Mouse (Mus musculus): Measurements from ENCODE around the gene Izumo1r. TPM values are rescaled to one million over a fixed set of nuclear protein-coding genes. Genes with fewer than 3 reads are reported as not detected.
A peak's percentile ranks its signal among the peaks of the same experiment; 100 is the strongest.
"Not testable (repeated sequence)": the region's sequence is repeated elsewhere in the genome, so short reads cannot be mapped to it uniquely, and the experiment has no call there.

The Izumo1r gene
- total RNA-seq, 2 experiments from 2014 or later: not detected

DNA sequence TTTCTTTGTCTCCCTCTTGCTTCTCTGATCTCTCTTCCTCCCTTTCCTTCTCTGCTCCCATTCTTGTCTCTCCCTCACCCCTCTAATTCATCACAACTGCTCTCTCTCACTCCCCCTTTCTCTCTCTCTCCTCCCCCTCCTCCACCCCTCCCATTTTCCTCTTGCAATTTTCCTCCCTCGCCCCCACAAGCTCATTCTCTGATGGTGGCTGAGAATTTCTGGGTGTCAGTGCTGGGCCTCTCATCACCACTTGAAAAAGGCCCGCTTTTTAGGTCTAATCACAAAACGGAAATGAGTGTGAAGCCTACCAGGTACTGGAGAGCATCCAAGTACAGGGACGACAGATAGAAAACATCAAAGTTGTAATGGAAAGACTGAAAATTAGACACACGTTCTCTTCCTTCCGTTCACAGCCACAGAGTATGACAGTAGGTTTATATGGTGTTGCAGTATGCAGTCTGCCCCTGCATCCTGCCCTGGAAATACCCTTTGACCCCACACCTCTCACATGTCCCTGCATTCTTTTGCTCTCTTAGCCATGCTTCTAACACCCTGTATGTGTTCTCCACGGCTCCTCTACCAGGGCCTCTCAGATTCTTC, 4.2 kb upstream of the Izumo1r start:
- DNase-seq (ENCODE audit: low spot score in 2 of 2): peak; percentile 32 to 74
- intact Hi-C loops (cut with DNase I): loop anchor here (1.0 to 5.0 kb wide), 2 partner anchors 74 to 89 kb away; no protein-coding TSS in a partner anchor

DNA sequence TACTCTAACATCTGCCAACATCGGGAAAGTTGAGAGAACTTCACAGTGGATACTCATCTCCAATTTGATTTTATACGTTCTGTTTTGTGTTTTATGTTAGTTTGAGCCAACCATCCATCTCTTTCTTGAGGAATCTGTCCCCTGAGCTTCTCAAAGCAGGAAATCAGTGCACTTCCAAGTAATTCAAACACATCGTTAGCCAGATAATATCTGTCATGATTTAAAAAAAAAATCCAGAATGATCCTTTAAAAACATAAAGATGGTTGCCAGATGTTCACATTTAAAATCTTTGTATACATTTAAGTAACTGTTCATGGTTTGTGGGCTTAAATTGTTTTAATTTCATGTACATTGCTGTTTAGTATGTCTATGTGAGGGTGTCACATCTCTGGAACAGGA, 2.2 kb upstream of the Izumo1r start:
- DNase-seq (ENCODE audit: low spot score in 2 of 2): no peak
- intact Hi-C loops (cut with DNase I): loop anchor here (5.0 kb wide), 1 partner anchor 76 kb away; no protein-coding TSS in a partner anchor

DNA sequence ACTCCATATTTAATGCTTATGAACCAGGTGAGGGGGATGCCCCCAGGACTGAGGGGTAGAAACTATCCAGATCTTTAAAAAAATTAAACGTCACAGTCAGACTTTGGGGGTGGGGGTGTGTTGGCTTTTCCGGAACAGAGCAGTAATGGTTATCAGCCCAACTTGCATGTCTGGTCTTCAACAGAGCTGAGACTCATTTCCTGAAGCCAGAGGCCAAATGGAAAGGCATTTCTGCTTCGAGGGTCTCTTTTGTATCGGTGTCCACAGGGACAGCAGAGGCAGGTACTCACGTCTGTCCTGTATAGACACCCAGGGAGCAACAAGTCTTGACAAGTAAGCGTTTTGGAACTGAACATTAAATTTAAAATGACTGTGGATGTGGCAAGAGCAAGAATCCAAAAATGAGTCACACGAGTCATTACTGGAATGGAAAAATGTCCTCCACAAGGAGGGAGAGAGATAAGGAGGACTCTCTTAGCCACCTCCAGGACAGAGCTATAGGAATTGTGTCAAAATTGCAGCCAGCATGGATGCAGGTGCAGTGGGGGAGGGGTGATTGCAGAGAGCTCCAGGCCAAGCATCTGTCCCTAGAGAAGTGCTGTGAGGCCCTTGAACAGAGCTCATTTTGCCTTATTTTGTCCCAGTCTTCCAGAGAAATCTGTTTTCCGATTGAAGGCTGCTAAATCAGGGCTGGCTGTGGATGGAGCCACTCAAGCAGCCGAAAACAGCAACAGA, 1.2 kb upstream of the Izumo1r start:
- intact Hi-C loops (cut with DNase I): loop anchor here (5.0 kb wide), 1 partner anchor 77 kb away; no protein-coding TSS in a partner anchor
- DNase-seq (ENCODE audit: low spot score in 2 of 2): peak in 1 of 2 experiments; percentile 47

DNA sequence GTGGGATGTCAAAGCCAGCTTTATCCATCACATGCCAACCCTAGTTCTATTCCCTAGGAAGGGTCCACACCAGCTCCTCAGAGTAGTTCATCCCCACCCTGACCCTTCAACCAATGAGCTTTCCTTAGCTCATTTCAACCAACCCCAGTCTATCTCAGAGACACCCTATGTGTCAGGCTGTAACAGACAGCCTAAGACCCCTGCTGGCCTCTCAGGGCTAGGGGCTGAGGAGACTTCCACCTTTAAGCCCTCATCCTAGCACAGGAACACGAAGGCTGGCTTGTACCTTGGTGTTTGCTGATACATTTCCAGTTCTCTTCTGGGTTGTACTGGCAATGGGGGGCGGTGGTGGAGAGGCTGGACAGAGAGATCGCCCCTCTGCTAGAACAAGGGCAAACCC, 743 bp downstream of the Izumo1r start:
- intact Hi-C loops (cut with DNase I): no loop called here

DNA sequence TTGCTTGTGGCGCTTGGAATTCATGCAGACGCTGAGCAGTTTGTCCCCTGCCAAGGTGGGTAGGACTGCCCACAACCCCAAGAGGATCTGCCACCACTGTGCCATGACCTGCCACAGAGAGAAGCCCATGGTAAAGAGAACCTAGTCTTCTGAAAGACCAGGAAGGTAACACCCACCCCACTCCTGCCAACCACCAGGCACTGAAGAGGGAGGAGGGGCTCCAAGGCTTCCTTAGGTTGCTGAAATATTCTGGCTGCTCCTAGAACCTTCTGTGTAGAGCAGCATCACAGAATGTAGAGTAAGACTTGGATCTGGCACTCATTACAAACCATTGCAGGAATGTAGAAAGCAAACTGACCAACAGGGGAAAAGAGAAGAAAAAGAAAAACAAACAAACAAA, 1.3 kb downstream of the Izumo1r start:
- DNase-seq (ENCODE audit: low spot score in 2 of 2): no peak
- intact Hi-C loops (cut with DNase I): no loop called here

More for the DNA sequence above, 743 bp downstream of the Izumo1r start:
- no peak for DNase-seq (ENCODE audit: low spot score in 2 of 2)

DNA sequence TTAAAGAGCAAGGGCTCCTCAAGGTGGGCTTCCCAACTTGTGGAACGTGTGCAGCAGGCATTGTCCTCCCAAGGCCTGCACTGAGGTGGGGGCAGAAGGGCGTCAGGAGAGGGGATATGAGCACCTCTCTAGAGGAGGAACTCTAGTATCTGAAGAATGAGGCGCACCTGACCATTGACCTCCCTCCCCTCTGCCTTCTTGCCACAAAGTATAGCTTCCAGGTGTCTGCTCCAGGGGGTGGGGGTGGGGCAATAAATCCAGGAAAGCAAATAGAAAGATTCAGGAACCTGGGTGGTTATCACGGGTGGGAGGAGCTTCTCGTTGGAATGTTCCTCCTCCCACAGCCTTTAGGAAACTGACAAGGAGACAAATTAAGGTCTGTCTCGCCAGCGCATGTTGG, 2.0 kb downstream of the Izumo1r start:
- no peak for DNase-seq (ENCODE audit: low spot score in 2 of 2)
- intact Hi-C loops (cut with DNase I): no loop called here

DNA sequence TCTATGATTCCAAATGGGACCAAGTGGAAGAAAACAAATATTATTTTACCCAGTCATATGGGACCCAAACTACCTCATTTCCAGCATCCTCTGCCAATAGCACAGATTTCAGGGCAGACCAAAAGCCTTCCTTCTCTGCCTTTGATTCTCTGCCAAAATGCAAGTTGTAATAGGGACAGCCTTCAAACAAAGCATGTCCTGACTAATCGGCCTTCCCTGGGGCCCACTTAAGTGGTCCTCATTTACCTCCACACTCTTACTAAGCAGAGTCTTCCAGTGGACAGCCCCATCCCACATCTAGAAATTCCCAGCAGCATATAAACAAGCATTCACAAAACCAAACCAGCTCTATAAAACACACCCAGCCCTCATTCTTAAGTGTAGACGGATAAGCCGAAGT, 6.6 kb downstream of the Izumo1r start:
- DNase-seq (ENCODE audit: low spot score in 2 of 2): no peak
- intact Hi-C loops (cut with DNase I): no loop called here

DNA sequence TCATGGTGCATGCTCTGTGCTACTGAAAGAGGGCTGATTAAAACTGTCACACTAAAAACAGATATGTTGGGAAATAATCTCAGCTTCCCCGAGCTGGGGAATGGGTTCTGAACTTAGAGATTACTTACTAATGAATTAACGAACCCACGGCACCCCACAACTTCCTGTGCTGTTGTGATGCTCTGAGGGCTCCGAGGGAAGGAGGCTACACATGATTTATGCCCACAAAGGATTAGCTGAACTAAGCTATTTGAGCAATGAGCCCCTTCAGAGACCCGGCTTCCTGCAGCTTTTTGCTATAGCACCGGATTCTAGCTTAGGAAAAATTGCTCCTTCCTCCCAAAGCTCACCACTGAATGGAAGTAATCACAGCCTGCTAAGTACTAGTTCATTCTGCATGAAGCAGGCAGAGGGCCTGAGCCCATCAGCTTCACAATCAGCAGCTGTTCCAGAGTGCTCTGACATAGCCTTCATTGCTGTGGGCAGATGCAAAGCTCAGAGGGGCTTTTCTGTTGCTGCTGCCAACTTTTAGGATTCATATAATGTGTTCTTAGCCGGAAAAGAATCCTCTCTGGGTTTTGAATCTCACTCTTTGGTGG, 8.4 kb downstream of the Izumo1r start:
- intact Hi-C loops (cut with DNase I): no loop called here
- peak in 1 of 2 experiments; percentile 13 for DNase-seq (ENCODE audit: low spot score in 2 of 2)

DNA sequence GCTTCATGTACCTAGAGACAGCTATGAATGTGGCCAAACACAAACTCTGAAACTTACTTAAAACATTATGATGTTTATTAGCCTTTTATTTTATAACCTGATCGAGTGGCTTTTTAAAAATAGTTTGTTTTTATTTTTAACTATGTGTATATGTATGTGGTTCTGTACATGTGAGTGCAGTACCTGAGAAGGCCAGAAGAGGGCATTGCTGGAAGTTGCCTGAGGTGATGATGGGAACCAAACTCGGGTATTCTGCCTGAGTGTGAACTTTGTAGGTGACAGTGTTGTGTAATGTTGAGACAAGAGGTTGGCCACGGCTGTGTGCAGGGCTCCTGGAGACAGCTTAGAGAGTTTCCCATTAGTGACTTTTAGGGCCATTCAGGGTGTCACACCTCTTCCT, 9.1 kb downstream of the Izumo1r start:
- intact Hi-C loops (cut with DNase I): no loop called here
- no peak for DNase-seq (ENCODE audit: low spot score in 2 of 2)

DNA sequence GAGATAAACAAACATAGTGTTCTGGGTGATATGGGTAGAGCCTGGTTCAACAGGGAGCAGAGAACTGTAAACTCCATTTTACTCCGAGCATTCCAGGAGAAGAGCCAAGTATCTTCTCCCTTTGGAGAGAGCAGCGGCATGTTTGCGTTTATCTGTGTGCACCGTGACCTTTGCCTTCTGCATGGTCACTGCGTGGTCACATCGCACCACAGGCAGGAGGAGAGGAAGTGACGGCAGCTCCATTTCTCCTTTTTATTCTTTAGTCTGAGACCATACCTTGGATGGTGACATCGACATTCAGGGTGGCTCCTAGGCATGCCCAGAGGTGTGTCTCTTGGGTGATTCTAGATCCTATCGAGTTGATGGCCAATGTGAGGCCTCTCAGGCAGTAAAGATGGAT, 10.4 kb downstream of the Izumo1r start:
- intact Hi-C loops (cut with DNase I): no loop called here
- DNase-seq (ENCODE audit: low spot score in 2 of 2): no peak

DNA sequence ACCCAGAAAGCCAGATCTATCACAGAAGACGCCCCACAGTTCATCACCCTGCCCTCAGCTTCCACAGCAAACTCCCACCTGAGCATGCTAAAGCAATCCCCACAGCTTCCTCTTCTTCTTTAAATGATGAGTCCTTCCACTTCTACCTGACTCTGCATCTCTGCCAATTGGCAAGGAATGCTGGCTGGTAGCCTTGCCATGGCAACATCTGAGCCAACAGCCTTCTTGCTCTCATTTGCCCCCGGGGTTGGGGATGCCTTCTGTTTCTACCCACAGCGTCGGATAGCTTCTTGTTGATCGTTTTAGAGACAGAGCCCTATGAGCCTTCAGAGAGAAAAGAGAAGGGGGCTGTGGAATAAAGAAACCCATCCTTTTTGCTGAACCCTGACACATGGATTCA, 11.9 kb downstream of the Izumo1r start:
- no peak for DNase-seq (ENCODE audit: low spot score in 2 of 2)
- intact Hi-C loops (cut with DNase I): no loop called here

DNA sequence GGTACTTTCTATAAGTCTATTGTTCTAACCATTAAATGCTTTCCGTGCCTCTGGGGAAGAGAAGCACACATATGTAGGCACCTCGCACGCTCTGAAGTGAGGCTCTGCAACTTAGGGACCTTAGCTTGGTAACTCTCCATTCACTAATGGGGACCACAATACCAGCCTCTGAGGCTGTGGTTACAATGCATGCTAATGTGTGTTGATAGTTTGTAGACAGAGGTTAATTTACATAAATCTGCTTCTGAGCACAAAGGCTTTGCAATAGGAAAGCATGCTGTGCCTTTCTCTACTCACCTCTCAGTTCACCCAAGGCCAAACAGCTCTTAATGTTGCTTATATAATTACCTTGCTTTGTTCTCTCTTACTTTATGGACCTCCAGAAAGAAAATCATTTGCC, 13.1 kb downstream of the Izumo1r start:
- intact Hi-C loops (cut with DNase I): no loop called here
- no peak for DNase-seq (ENCODE audit: low spot score in 2 of 2)

DNA sequence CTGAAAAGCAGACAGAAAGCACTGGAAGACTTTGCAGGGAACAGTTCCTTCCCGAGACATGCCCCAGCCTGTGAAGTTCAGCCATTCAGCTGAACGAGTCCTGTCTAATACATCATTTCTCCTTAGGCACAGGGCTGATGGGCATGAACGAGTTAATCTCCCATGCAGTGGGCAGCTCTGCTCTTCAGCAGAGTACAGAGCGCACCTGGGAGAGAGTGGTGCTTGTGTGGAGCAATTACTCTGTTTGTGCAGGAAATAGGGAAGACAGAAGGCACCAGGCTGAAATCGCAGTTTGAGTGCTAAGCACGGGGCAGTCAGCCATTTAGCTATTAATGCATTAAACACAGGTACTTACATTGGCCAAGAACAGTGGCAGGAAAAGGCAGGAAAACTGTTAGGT, 15.1 kb downstream of the Izumo1r start:
- intact Hi-C loops (cut with DNase I): no loop called here
- DNase-seq (ENCODE audit: low spot score in 2 of 2): no peak

DNA sequence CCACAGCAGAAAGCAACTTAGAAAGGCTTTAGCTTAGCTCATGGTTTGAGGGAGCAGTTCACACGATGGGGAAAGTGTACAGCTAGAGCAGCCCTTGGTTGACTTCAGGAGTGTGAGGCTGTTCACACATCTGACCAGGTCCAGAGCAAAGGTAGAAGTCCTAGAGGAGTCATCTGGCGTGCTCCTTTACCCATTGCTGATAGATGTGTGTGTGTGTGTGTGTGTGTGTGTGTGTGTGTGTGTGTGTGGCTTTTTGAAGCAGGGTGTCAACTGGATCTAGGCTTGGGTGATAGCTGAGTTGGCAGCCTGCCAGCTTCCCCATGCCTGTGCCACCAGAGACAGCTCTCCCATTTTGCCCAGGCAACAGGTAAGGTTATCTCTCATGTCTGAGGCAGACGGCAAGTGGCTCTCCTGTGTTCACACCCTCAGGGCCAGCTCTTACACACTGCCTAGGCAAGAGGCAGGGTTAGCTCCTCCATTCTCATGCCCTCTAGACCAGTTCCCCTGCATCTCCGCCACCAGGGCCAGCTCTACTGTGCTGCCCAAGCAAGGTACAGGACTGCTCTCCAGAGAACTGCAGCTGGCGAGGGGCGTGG, 15.9 kb downstream of the Izumo1r start:
- no peak for DNase-seq (ENCODE audit: low spot score in 2 of 2)

DNA sequence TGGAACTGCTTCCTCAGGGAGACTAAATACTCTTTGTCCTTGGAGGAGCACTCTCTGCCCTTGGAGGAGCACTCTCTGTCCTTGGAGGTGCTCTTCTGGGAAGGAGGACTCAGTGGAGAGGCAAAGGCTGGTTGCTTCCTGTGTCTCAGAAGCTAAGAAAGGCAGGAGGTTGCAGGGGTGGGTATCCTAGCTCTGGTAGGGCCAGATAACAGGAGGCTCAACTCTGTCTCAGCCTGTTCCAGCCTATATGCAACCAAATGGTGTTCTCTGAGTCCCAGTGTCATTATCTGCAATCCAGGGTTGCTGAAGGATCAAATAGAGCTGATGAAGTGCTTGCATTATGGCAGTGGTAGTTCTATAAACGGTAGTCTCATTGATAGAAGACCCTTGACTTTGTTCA, 17.8 kb downstream of the Izumo1r start:
- intact Hi-C loops (cut with DNase I): no loop called here
- DNase-seq (ENCODE audit: low spot score in 2 of 2): no peak

More for the DNA sequence above, 15.9 kb downstream of the Izumo1r start:
- intact Hi-C loops (cut with DNase I): no loop called here

DNA sequence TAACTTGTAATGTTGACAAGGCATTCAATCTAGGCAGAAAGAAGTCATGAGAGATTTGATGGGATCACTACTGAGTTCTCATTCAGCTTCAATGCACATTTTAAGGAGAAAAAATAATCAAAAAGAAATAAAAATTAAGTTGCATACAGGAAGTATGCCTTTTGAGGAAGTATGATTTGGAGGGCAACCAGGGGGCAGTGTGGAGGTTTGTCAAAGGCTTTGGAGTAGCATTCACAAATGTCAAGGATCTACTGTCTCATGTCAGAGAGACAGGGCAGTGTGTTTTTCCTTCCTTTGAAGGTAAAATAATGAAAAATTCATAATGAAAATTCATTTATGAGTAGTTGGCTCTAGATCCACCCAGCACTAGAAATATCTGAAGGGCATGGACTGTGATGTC, 18.6 kb downstream of the Izumo1r start:
- DNase-seq (ENCODE audit: low spot score in 2 of 2): no peak
- intact Hi-C loops (cut with DNase I): no loop called here

DNA sequence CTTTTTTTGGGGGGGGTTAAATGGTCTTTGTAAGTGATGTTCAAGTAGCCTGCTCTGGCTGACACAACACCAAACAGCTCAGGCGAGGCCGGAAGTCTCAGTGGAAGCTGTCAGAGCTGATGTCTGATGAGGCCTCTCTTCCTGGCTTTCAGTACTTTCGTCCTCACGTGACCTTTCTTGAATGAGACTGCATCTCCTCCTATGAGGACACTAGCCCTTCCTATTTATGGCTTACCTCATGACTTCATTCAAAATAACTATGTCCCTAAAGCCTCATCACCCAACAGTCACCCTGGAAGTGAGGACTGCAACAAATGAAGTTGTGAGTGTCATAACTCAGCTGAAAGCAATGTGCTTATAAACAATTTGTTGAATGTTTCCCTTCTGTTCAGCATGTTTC, 19.1 kb downstream of the Izumo1r start:
- intact Hi-C loops (cut with DNase I): no loop called here
- DNase-seq (ENCODE audit: low spot score in 2 of 2): no peak

DNA sequence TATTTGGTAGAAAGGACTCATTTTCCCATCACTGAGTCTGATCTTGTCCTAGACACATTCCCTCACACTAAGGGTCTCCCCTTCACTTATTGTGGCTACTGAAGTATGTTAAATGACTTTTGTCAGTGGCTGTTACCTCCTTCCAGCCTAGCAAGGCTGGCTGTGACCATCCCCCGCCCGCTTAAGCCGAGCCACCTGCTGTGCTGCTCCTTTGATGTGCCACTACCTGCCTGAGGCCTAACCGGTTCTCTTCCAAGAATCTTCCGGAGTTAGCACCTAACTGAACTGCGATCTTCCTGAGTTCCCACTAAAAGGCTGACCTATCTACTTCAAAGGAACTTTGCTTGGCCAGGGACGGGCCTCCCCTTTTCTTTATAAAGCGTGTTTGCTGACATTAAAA, 27.2 kb downstream of the Izumo1r start:
- not testable (repeated sequence) for DNase-seq (ENCODE audit: low spot score in 2 of 2)
- intact Hi-C loops (cut with DNase I): loop anchor here (10.0 kb wide), 1 partner anchor 288 kb away; no protein-coding TSS in a partner anchor

DNA sequence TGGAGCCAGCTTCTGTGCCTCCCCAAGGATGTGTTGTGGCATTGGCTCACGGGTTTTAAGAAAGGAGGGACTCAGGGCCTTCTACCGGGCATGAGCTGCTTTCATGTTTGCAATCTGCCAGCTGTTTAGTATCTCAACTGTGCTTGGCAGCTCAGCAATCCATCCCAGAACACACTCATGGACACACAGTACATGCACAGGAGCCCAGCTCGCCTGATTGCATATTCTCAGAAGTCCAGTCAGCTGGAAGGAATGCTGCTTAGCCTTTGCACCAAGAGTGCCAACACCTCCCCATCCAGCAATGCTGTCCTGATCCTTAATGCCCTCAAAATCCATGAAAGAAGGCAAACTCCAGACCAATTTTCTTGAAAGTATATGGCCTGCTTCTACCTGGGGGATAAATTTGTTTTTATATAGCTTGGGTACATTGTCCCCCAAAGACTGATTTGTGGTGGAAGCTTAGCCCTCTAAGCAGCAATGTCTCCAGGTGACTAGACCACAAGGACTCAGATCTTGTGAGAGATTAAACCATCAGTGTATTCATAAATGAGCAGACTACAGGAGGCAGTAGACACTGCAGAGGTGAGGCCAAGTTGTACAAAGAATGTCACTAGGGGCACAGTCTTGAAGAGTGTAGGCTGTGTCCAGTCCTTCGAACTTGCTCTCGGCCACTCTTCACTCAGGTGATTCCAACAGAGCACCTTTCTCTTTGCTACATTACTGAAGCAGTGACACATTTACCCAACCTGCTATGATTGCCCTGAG, 27.8 kb downstream of the Izumo1r start:
- intact Hi-C loops (cut with DNase I): loop anchor here (10.0 kb wide), 1 partner anchor 289 kb away; no protein-coding TSS in a partner anchor
- no peak for DNase-seq (ENCODE audit: low spot score in 2 of 2)

Measured in left cerebral cortex, postnatal 25 days (tissue).